Mouse (Mus musculus) erythroblast, embryonic 14.5 days (primary cell): ENCODE measurements at regions not wholly inside any gene's neighbourhood (a gene's known extent, or its start where the extent isn't known, plus 50 kb on each side); places are given as distances from the start of the nearest gene placed in this dataset.

ENCODE experiments used
- GATA1 ChIP-seq: IDR thresholded peaks from 2 replicates; pipeline ENCODE4 v1.6.1; 2012; ENCODE audit warnings: low read length, inconsistent platforms, mixed read lengths
- TAL1 ChIP-seq: IDR thresholded peaks from 3 replicates; pipeline ENCODE4 v1.6.1; 2012; ENCODE audit warnings: low read length, inconsistent platforms, mixed read lengths

- no peak for TF ChIP-seq GATA1
- TF ChIP-seq TAL1 = no peak
Measured at GRCm38 (mm10) chr12:16129923-16130322, 313.2 kb upstream of the Trib2 start.
